Mouse (Mus musculus) adrenal gland, adult 2 months (tissue): ENCODE measurements at regions not wholly inside any gene's neighbourhood (a gene's known extent, or its start where the extent isn't known, plus 50 kb on each side); places are given as distances from the start of the nearest gene placed in this dataset.

Experiments
- DNase-seq: peaks from one replicate; pipeline ENCODE4 v3.0.0; 2021

GRCm38 (mm10) chr10:17523558-17524328, 199.3 kb upstream of the Cited2 start:
- DNase-seq: no peak

GRCm38 (mm10) chr10:17527151-17527737, 195.8 kb upstream of the Cited2 start:
- DNase-seq: no peak

GRCm38 (mm10) chr10:17528116-17528515, 194.9 kb upstream of the Cited2 start:
- DNase-seq: no peak

- DNase-seq: no peak
Observed at GRCm38 (mm10) chr10:17528846-17529245, 194.2 kb upstream of the Cited2 start.

- no peak for DNase-seq
Observed at GRCm38 (mm10) chr10:17529851-17530509, 193.0 kb upstream of the Cited2 start.

GRCm38 (mm10) chr10:17531021-17531420, 192.0 kb upstream of the Cited2 start:
- DNase-seq: no peak

- no peak for DNase-seq
Observed at GRCm38 (mm10) chr10:17538944-17539533, 184.0 kb upstream of the Cited2 start.

- no peak for DNase-seq
Observed at GRCm38 (mm10) chr10:17540404-17541375, 182.3 kb upstream of the Cited2 start.

- DNase-seq: no peak
Observed at GRCm38 (mm10) chr10:17542104-17542846, 180.7 kb upstream of the Cited2 start.

- no peak for DNase-seq
Observed at GRCm38 (mm10) chr10:17542847-17543421, 180.1 kb upstream of the Cited2 start.

GRCm38 (mm10) chr10:17545291-17545690, 177.7 kb upstream of the Cited2 start:
- DNase-seq: no peak

GRCm38 (mm10) chr10:17547986-17548385, 175.0 kb upstream of the Cited2 start:
- DNase-seq: no peak

GRCm38 (mm10) chr10:17548629-17549580, 174.1 kb upstream of the Cited2 start:
- no peak for DNase-seq

- no peak for DNase-seq
Observed at GRCm38 (mm10) chr10:17549711-17550637, 173.0 kb upstream of the Cited2 start.

GRCm38 (mm10) chr10:17550638-17551013, 172.4 kb upstream of the Cited2 start:
- no peak for DNase-seq

GRCm38 (mm10) chr10:17551869-17552268, 171.1 kb upstream of the Cited2 start:
- DNase-seq: no peak

- no peak for DNase-seq
Observed at GRCm38 (mm10) chr10:17552277-17552676, 170.7 kb upstream of the Cited2 start.

- DNase-seq: peak; percentile 48
Observed at GRCm38 (mm10) chr10:17556391-17556790, 166.6 kb upstream of the Cited2 start.
